Mouse (Mus musculus) MEL (cell line): ENCODE data around the gene BC030500. TPM values are rescaled to one million over a fixed set of nuclear protein-coding genes. Genes with fewer than 3 reads are reported as not detected.

Experiments used
- DNase-seq: peaks from one replicate; pipeline ENCODE4 v3.0.0; 2011; ENCODE audit warnings: low read depth, low spot score
- H3K27ac ChIP-seq: 2 replicates; pipeline ENCODE4 v1.5.1; 2012; ENCODE audit warnings: low read depth, mild to moderate bottlenecking, control low read depth, low read length, moderate library complexity; ENCODE audit not compliant: control insufficient read depth
- H3K27me3 ChIP-seq, 2 experiments: fragments of 150-350 bp in 1 of 2; sonication (generic) in 1 of 2; 2 replicates each; pipeline ENCODE4 v1.6.1; 2012; ENCODE audit warnings: low read length in 2 of 2, mild to moderate bottlenecking in 2 of 2, improper control_type of control experiment in 1 of 2, moderate library complexity in 1 of 2; ENCODE audit not compliant: insufficient read depth in 2 of 2, control insufficient read depth in 1 of 2
- H3K36me3 ChIP-seq, 2 experiments: 2 replicates each; pipeline ENCODE4 v1.6.1; 2012 to 2014; ENCODE audit warnings: low read length in 2 of 2, improper control_type of control experiment in 1 of 2, inconsistent platforms in 1 of 2, mild to moderate bottlenecking in 1 of 2; ENCODE audit not compliant: insufficient read depth in 2 of 2, control insufficient read depth in 1 of 2
- H3K4me1 ChIP-seq, 2 experiments: fragments of 150-350 bp in 1 of 2; sonication (generic) in 1 of 2; 2 replicates each; pipeline ENCODE4 v1.6.1; 2012; ENCODE audit warnings: low read length in 2 of 2, improper control_type of control experiment in 1 of 2, mild to moderate bottlenecking in 1 of 2; ENCODE audit not compliant: insufficient read depth in 2 of 2, control insufficient read depth in 1 of 2
- H3K4me3 ChIP-seq, 2 experiments: fragments of 150-350 bp in 1 of 2; sonication (generic) in 1 of 2; 2 replicates each; pipeline ENCODE4 v1.5.1; 2012; ENCODE audit warnings: low read depth in 2 of 2, low read length in 2 of 2, mild to moderate bottlenecking in 2 of 2, moderate library complexity in 2 of 2, control low read depth in 1 of 2, improper control_type of control experiment in 1 of 2; ENCODE audit not compliant: control insufficient read depth in 1 of 2, insufficient read depth in 1 of 2
- H3K79me2 ChIP-seq: 2 replicates; pipeline ENCODE4 v1.6.1; 2012; ENCODE audit warnings: mild to moderate bottlenecking, low read length, moderate library complexity; ENCODE audit not compliant: control insufficient read depth, poor library complexity, insufficient read depth
- H3K9ac ChIP-seq: 2 replicates; pipeline ENCODE4 v1.6.1; 2012; ENCODE audit warnings: low read depth, mild to moderate bottlenecking, control low read depth, low read length, moderate library complexity; ENCODE audit not compliant: control insufficient read depth, poor library complexity, severe bottlenecking
- H3K9me3 ChIP-seq: fragments of 150-350 bp; sonication (generic); replicated peaks from 2 replicates; pipeline ENCODE4 v1.6.1; 2012; ENCODE audit warnings: mild to moderate bottlenecking, low read length, improper control_type of control experiment, moderate library complexity; ENCODE audit not compliant: insufficient read depth
- CHD2 ChIP-seq: IDR thresholded peaks from 2 replicates; pipeline ENCODE4 v1.6.1; 2011; ENCODE audit warnings: low read length, improper control_type of control experiment
- CTCF ChIP-seq, 3 experiments: IDR thresholded peaks in 2 of 3; conservative IDR thresholded peaks in 1 of 3; 2 replicates each; pipeline ENCODE4 v1.5.1; 2011 to 2012; ENCODE audit warnings: low read length in 3 of 3, low read depth in 2 of 3, mild to moderate bottlenecking in 2 of 3, improper control_type of control experiment in 1 of 3, inconsistent platforms in 1 of 3, mixed read lengths in 1 of 3, moderate library complexity in 1 of 3; ENCODE audit not compliant: control insufficient read depth in 1 of 3, insufficient read depth in 1 of 3, poor library complexity in 1 of 3, severe bottlenecking in 1 of 3
- E2F4 ChIP-seq: IDR thresholded peaks from 2 replicates; pipeline ENCODE4 v1.6.1; 2011; ENCODE audit warnings: low read depth, low read length, improper control_type of control experiment, borderline replicate concordance
- ETS1 ChIP-seq: IDR thresholded peaks from 2 replicates; pipeline ENCODE4 v1.6.1; 2012; ENCODE audit warnings: low read depth, mild to moderate bottlenecking, inconsistent platforms, low read length, improper control_type of control experiment, moderate library complexity
- GABPA ChIP-seq: IDR thresholded peaks from 2 replicates; pipeline ENCODE4 v1.6.1; 2012; ENCODE audit warnings: low read depth, mild to moderate bottlenecking, inconsistent platforms, low read length, improper control_type of control experiment, moderate library complexity
- JUND ChIP-seq: IDR thresholded peaks from 2 replicates; pipeline ENCODE4 v1.6.1; 2011; ENCODE audit warnings: low read depth, mild to moderate bottlenecking, improper control_type of control experiment, low read length
- MAX ChIP-seq: IDR thresholded peaks from 2 replicates; pipeline ENCODE4 v1.6.1; 2011; ENCODE audit warnings: low read length, improper control_type of control experiment
- MAZ ChIP-seq: IDR thresholded peaks from 2 replicates; pipeline ENCODE4 v1.6.1; 2012; ENCODE audit warnings: low read depth, mild to moderate bottlenecking, inconsistent platforms, low read length, improper control_type of control experiment
- MYB ChIP-seq: IDR thresholded peaks from 2 replicates; pipeline ENCODE4 v1.6.1; 2011; ENCODE audit warnings: mild to moderate bottlenecking, low read depth, low read length, improper control_type of control experiment
- MYC ChIP-seq: IDR thresholded peaks from 2 replicates; pipeline ENCODE4 v1.6.1; 2011; ENCODE audit warnings: low read depth, mild to moderate bottlenecking, low read length, improper control_type of control experiment, moderate library complexity
- POLR2A ChIP-seq, 2 experiments: IDR thresholded peaks; 2 replicates each; pipeline ENCODE4 v1.6.1; 2011 to 2012; ENCODE audit warnings: low read length in 2 of 2, mild to moderate bottlenecking in 2 of 2, control low read depth in 1 of 2, improper control_type of control experiment in 1 of 2, low read depth in 1 of 2, moderate library complexity in 1 of 2; ENCODE audit not compliant: control insufficient read depth in 1 of 2, insufficient read depth in 1 of 2, poor library complexity in 1 of 2
- RCOR1 ChIP-seq: IDR thresholded peaks from 2 replicates; pipeline ENCODE4 v1.6.1; 2012; ENCODE audit warnings: low read depth, mild to moderate bottlenecking, inconsistent platforms, low read length, improper control_type of control experiment
- SMC3 ChIP-seq: IDR thresholded peaks from 2 replicates; pipeline ENCODE4 v1.6.1; 2011; ENCODE audit warnings: low read depth, low read length, improper control_type of control experiment
- TBP ChIP-seq: IDR thresholded peaks from 2 replicates; pipeline ENCODE4 v1.8.0; 2011; ENCODE audit warnings: low read depth, low read length, improper control_type of control experiment
- TCF12 ChIP-seq: IDR thresholded peaks from 2 replicates; pipeline ENCODE4 v1.6.1; 2014; ENCODE audit warnings: low read depth, mild to moderate bottlenecking, inconsistent platforms, low read length, improper control_type of control experiment, moderate library complexity
- UBTF ChIP-seq: IDR thresholded peaks from 2 replicates; pipeline ENCODE4 v1.6.1; 2012; ENCODE audit warnings: low read depth, mild to moderate bottlenecking, inconsistent platforms, low read length, improper control_type of control experiment, moderate library complexity, borderline replicate concordance; ENCODE audit not compliant: insufficient read depth
- USF1 ChIP-seq: IDR thresholded peaks from 2 replicates; pipeline ENCODE4 v1.6.1; 2014; ENCODE audit warnings: low read depth, mild to moderate bottlenecking, inconsistent platforms, low read length, improper control_type of control experiment, moderate library complexity
- USF2 ChIP-seq, 2 experiments: IDR thresholded peaks; 2 replicates each; pipeline ENCODE4 v1.6.1; 2011 to 2012; ENCODE audit warnings: improper control_type of control experiment in 2 of 2, low read length in 2 of 2, borderline replicate concordance in 1 of 2, inconsistent platforms in 1 of 2, low read depth in 1 of 2, mild to moderate bottlenecking in 1 of 2; ENCODE audit not compliant: insufficient read depth in 1 of 2
- ZC3H11A ChIP-seq: IDR thresholded peaks from 2 replicates; pipeline ENCODE4 v1.6.1; 2012; ENCODE audit warnings: low read depth, mild to moderate bottlenecking, inconsistent platforms, low read length, improper control_type of control experiment
- ZNF384 ChIP-seq: IDR thresholded peaks from 2 replicates; pipeline ENCODE4 v1.6.1; 2012; ENCODE audit warnings: low read depth, mild to moderate bottlenecking, inconsistent platforms, low read length, improper control_type of control experiment
- polyA plus RNA-seq, 2 experiments: library from polyadenylated mRNA; stranded (reverse) in 1 of 2; unstranded in 1 of 2; fragments of >175 nt in 1 of 2; fragments of >200 nt in 1 of 2; gene quantifications; 2 replicates each; pipeline versions ENCODE4 v1.2.1 to v1.2.4; 2012; ENCODE audit warnings: low replicate concordance in 2 of 2, low read depth in 1 of 2; ENCODE audit not compliant: insufficient read length in 2 of 2, insufficient read depth in 1 of 2, missing spikeins in 1 of 2
- total RNA-seq: library from RNA; depleted of rRNA; stranded (reverse); fragments of 300-350 nt; gene quantifications from 2 replicates; pipeline ENCODE4 v1.2.3, GENCODE M21; 2012

The BC030500 gene
- total and polyA plus RNA-seq, 3 experiments = not detected

DNA sequence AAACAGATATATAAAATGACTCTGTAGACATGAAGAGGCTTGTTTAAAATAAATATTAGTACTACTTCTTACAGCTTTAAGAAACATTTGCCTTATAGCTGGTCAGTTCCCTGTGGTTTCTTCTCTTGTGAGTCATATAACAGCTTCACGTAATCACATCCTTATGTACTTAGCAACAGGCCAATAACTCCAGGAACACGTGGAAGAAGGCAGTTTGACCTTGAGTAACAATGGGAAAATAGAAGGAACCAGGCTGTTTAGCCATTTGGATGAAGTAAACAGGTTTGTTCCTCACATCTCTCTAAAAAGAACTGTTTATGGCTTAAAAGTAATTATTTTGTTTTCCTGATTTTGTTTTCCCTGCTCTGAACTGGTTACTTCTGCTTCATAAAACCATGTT lies 3.6 kb downstream of the BC030500 start:
- H3K9ac ChIP-seq = no peak overlapping the region
- no peak for DNase-seq
- H3K79me2 ChIP-seq = no peaks in the 10 kb centered on the region
- H3K4me1 ChIP-seq = no peaks in the 10 kb centered on the region
- H3K4me3 ChIP-seq = no peak overlapping the region
- H3K27me3 ChIP-seq = no peaks in the 10 kb centered on the region
- H3K27ac ChIP-seq = no peak overlapping the region
- no peak for TF ChIP-seq RCOR1
- no peak for TF ChIP-seq E2F4
- TF ChIP-seq USF2 (IDR thresholded peaks at IDR 0.05; ENCODE audit: borderline replicate concordance in 1 of 2, insufficient read depth in 1 of 2, low read depth in 1 of 2, low read length in 2 of 2) = no peak
- no peak for TF ChIP-seq MAZ
- TF ChIP-seq MAX = no peak
- TF ChIP-seq MYB = no peak
- no peak for TF ChIP-seq SMC3
- TF ChIP-seq POLR2A (IDR thresholded peaks at IDR 0.05; ENCODE audit: control insufficient read depth in 1 of 2, insufficient read depth in 1 of 2, low read depth in 1 of 2, low read length in 2 of 2, poor library complexity in 1 of 2) = no peak
- no peak for TF ChIP-seq JUND
- no peak for TF ChIP-seq TBP
- no peak for TF ChIP-seq ZC3H11A
- TF ChIP-seq ZNF384 = no peak
- no peak for TF ChIP-seq TCF12
- TF ChIP-seq USF1 = no peak
- TF ChIP-seq UBTF = no peak
- TF ChIP-seq CTCF (IDR thresholded peaks at IDR 0.05 in 2 of 3, conservative IDR thresholded peaks at IDR 0.05 in 1 of 3; ENCODE audit: control insufficient read depth in 1 of 3, insufficient read depth in 1 of 3, low read depth in 2 of 3, low read length in 3 of 3, poor library complexity in 1 of 3, severe bottlenecking in 1 of 3) = no peak
- TF ChIP-seq ETS1 = no peak
- no peak for TF ChIP-seq CHD2
- no peak for TF ChIP-seq GABPA
- no peaks in the 10 kb centered on the region for H3K36me3 ChIP-seq
- H3K9me3 ChIP-seq = no peaks in the 10 kb centered on the region

DNA sequence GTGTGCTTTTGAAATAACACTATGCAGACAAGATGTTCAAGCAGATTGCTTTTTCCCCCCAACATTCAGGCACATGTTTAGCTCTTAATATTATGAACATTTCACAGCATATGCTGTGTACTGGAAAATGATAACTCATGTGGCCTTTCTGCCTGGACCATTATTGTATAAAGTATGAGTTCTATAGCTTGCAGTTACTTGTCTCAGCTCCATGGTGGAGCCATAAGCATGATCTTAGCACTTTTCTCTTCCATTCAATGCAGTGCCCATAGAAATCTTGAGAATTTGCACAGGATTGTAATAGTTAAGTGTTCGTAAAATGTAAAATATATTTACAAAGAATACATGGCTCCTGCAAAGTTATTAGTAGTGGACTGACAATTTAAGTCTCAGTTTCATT lies 19.5 kb downstream of the BC030500 start:
- TF ChIP-seq MYC = no peak
- no peak for TF ChIP-seq TCF12
- TF ChIP-seq CHD2 = no peak
- no peaks in the 10 kb centered on the region for H3K9me3 ChIP-seq
- H3K9ac ChIP-seq = no peak overlapping the region
- no peak overlapping the region for H3K27ac ChIP-seq
- H3K27me3 ChIP-seq = no peaks in the 10 kb centered on the region
- DNase-seq = no peak
- H3K4me1 ChIP-seq = no peaks in the 10 kb centered on the region
- no peaks in the 10 kb centered on the region for H3K36me3 ChIP-seq
- no peak overlapping the region for H3K4me3 ChIP-seq
- H3K79me2 ChIP-seq = no peaks in the 10 kb centered on the region
